Mouse (Mus musculus) neural tube, embryonic 14.5 days (tissue): ENCODE data around the gene Abi3bp. TPM values are rescaled to one million over a fixed set of nuclear protein-coding genes. Genes with fewer than 3 reads are reported as not detected.

Source experiments
- ATAC-seq: fragments of 200-750 bp; cut with Nextera tagmentation; 2 replicates; pipeline ENCODE4 v1.8.0; 2017; ENCODE audit warnings: low read depth, mild to moderate bottlenecking, moderate TSS enrichment, moderate library complexity
- H3K27ac ChIP-seq: fragments of 300-500 bp; sonication (generic); 2 replicates; pipeline ENCODE4 v1.5.1; 2014; ENCODE audit warnings: low read depth, mild to moderate bottlenecking, control low read depth, low read length, moderate library complexity, mixed read lengths
- H3K27me3 ChIP-seq: fragments of 300-500 bp; sonication (generic); 2 replicates; pipeline ENCODE4 v1.6.1; 2014; ENCODE audit warnings: low read length; ENCODE audit not compliant: control insufficient read depth, insufficient read depth
- H3K36me3 ChIP-seq: fragments of 300-500 bp; sonication (generic); 2 replicates; pipeline ENCODE4 v1.6.1; 2014; ENCODE audit warnings: low read length, mixed read lengths; ENCODE audit not compliant: control insufficient read depth, insufficient read depth
- H3K4me1 ChIP-seq: fragments of 300-500 bp; sonication (generic); 2 replicates; pipeline ENCODE4 v1.6.1; 2014; ENCODE audit warnings: low read length; ENCODE audit not compliant: control insufficient read depth, insufficient read depth
- H3K4me2 ChIP-seq: fragments of 300-500 bp; sonication (generic); 2 replicates; pipeline ENCODE4 v1.6.1; 2014; ENCODE audit warnings: mild to moderate bottlenecking, low read depth, low read length, control low read depth
- H3K4me3 ChIP-seq: fragments of 300-500 bp; sonication (generic); 2 replicates; pipeline ENCODE4 v1.5.1; 2014; ENCODE audit warnings: low read depth, low read length, control low read depth, mixed read lengths
- H3K9ac ChIP-seq: fragments of 300-500 bp; sonication (generic); replicated peaks from 2 replicates; pipeline ENCODE4 v1.6.1; 2014; ENCODE audit warnings: low read depth, mild to moderate bottlenecking, control low read depth, low read length, mixed read lengths
- H3K9me3 ChIP-seq: fragments of 300-500 bp; sonication (generic); 2 replicates; pipeline ENCODE4 v1.6.1; 2016; ENCODE audit warnings: low read length; ENCODE audit not compliant: control insufficient read depth
- WGBS: fragments of 180-500 bp; shearing (Covaris S2); extraction: QIAGEN DNeasy Blood & Tissue Kit; methylation state at CpG from one replicate; pipeline ENCODE4 v1.1.7; 2014; 5-methylcytosine and 5-hydroxymethylcytosine counted together
- polyA plus RNA-seq: library from polyadenylated mRNA; unstranded; fragments of >200 nt; fragmentation: Nextera tagmentation; extraction: Ambion mirVana; gene quantifications from 2 replicates; pipeline ENCODE4 v1.2.1, GENCODE M21; 2014

The Abi3bp gene
- polyA plus RNA-seq, 1 experiment from 2014 or later: 0.59 TPM

DNA sequence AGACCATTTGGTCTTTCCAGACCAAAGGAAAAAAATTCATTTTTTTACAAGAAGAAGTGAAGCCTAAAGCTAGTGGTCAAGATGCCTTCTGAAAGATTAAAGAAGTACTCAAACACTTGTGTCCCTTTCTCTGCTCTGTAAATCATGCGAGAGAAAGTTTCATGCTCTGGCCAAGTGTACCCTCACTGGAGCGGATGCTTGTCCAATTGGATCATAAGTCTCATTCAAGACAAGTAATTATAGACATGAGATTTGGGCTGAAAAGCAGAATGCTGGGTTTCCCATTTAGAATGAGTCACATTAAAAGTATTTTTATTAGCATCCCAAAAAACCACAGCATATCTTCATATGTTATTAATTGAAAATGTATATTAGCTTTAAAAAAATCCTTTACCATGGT lies 4.5 kb upstream of the Abi3bp start:
- ATAC-seq: no peak
- Histone ChIP-seq H3K4me2 (no peak overlapping the region), H3K4me1 (no peaks in the 10 kb centered on the region), H3K27ac (no peak overlapping the region), H3K36me3 (no peaks in the 10 kb centered on the region), H3K27me3 (no peaks in the 10 kb centered on the region), H3K9me3 (no peaks in the 10 kb centered on the region), H3K4me3 (no peak overlapping the region), H3K9ac (no peak overlapping the region)
- WGBS: 96% methylated on average over 2 of the region's 2 CpGs

DNA sequence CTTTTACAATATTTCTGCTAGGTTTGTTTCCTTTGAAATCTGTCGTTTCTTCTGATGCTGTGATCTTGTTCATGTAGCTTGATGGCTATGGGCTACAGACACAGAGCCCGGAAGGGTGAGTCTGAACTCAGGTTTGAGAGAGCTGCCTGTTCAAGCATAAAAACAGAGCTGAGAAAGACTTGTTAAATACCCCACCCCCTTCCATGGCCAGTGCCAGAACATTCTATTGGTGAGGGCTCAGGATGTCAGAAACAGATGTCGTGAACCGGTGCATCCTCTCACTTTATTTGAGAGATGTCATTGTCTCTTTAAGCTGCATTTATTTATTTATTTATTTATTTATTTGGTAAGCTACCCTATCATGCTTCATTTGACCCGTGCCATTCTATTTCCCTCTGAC lies 2.0 kb upstream of the Abi3bp start:
- no peaks in the 10 kb centered on the region for H3K9me3 ChIP-seq
- no peaks in the 10 kb centered on the region for H3K27me3 ChIP-seq
- no peak for ATAC-seq
- no peaks in the 10 kb centered on the region for H3K36me3 ChIP-seq
- H3K4me2 ChIP-seq: no peak overlapping the region
- H3K27ac ChIP-seq: no peak overlapping the region
- WGBS: 83% methylated on average over 5 of the region's 5 CpGs
- no peak overlapping the region for H3K4me3 ChIP-seq
- H3K4me1 ChIP-seq: no peaks in the 10 kb centered on the region
- H3K9ac ChIP-seq: no peak overlapping the region

- H3K4me1 ChIP-seq: no peaks in the 10 kb centered on the region
- ATAC-seq: no peak
- no peak overlapping the region for H3K9ac ChIP-seq
- whole genome bisulfite sequencing: 50% methylated on average over 12 of the region's 12 CpGs
- no peaks in the 10 kb centered on the region for H3K27me3 ChIP-seq
- no peaks in the 10 kb centered on the region for H3K9me3 ChIP-seq
- no peak overlapping the region for H3K27ac ChIP-seq
- peak overlapping the region; percentile 20; the same call in 1 of the 2 replicates for H3K4me2 ChIP-seq
- no peak overlapping the region for H3K4me3 ChIP-seq
- no peaks in the 10 kb centered on the region for H3K36me3 ChIP-seq
These were observed 1.0 kb downstream of the Abi3bp start for GRCm38 (mm10) chr16:56478575-56479191.

DNA sequence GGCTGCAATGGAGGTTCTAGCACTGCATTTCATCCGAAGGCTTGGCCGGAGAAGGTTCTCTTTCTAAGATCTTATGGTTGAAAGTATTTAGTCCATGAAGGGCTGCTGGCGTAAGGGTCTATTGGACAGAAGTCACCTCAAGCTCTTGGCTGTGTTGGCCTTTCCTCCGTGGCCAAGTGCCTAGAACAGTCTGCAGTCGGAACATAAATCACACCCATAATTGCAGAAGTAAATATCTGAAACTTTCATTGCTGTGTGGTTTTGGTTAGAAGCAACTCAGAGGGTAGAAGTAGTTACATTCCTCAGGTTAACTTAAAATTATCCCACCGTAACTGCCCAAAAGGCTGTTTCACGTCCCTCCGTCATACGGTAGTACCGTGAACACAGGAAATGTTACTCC lies 5.8 kb downstream of the Abi3bp start:
- no peak overlapping the region for H3K4me2 ChIP-seq
- no peak overlapping the region for H3K9ac ChIP-seq
- no peak for ATAC-seq

GRCm38 (mm10) chr16:56486461-56486860 lies 8.8 kb downstream of the Abi3bp start:
- no peaks in the 10 kb centered on the region for H3K36me3 ChIP-seq
- no peaks in the 10 kb centered on the region for H3K27me3 ChIP-seq
- H3K9me3 ChIP-seq: no peaks in the 10 kb centered on the region
- WGBS: 57% methylated on average over 4 of the region's 4 CpGs
- no peaks in the 10 kb centered on the region for H3K4me1 ChIP-seq
- ATAC-seq: no peak
- no peak overlapping the region for H3K4me3 ChIP-seq
- H3K27ac ChIP-seq: no peak overlapping the region
- no peak overlapping the region for H3K4me2 ChIP-seq
- H3K9ac ChIP-seq: no peak overlapping the region

More for the DNA sequence above, 5.8 kb downstream of the Abi3bp start:
- no peaks in the 10 kb centered on the region for H3K4me1 ChIP-seq
- no peaks in the 10 kb centered on the region for H3K9me3 ChIP-seq
- no peak overlapping the region for H3K27ac ChIP-seq
- H3K36me3 ChIP-seq: no peaks in the 10 kb centered on the region
- 90% methylated on average over 10 of the region's 10 CpGs for WGBS
- no peaks in the 10 kb centered on the region for H3K27me3 ChIP-seq
- H3K4me3 ChIP-seq: no peak overlapping the region

GRCm38 (mm10) chr16:56490861-56491260 lies 13.2 kb downstream of the Abi3bp start:
- ATAC-seq: no peak
- H3K4me1 ChIP-seq: no peaks in the 10 kb centered on the region
- 88% methylated on average over 3 of the region's 3 CpGs for WGBS

GRCm38 (mm10) chr16:56495266-56495665 lies 17.6 kb downstream of the Abi3bp start:
- H3K9me3 ChIP-seq: no peaks in the 10 kb centered on the region
- H3K27ac ChIP-seq: no peak overlapping the region
- H3K36me3 ChIP-seq: no peaks in the 10 kb centered on the region
- H3K9ac ChIP-seq: no peak overlapping the region
- ATAC-seq: no peak
- no peaks in the 10 kb centered on the region for H3K4me1 ChIP-seq
- no peak overlapping the region for H3K4me3 ChIP-seq
- H3K27me3 ChIP-seq: no peaks in the 10 kb centered on the region
- WGBS: 86% methylated on average over 4 of the region's 4 CpGs
- no peak overlapping the region for H3K4me2 ChIP-seq

More at GRCm38 (mm10) chr16:56490861-56491260, 13.2 kb downstream of the Abi3bp start:
- Histone ChIP-seq H3K4me3 (no peak overlapping the region), H3K9ac (no peak overlapping the region), H3K27ac (no peak overlapping the region), H3K36me3 (no peaks in the 10 kb centered on the region), H3K27me3 (no peaks in the 10 kb centered on the region), H3K9me3 (no peaks in the 10 kb centered on the region), H3K4me2 (no peak overlapping the region)

DNA sequence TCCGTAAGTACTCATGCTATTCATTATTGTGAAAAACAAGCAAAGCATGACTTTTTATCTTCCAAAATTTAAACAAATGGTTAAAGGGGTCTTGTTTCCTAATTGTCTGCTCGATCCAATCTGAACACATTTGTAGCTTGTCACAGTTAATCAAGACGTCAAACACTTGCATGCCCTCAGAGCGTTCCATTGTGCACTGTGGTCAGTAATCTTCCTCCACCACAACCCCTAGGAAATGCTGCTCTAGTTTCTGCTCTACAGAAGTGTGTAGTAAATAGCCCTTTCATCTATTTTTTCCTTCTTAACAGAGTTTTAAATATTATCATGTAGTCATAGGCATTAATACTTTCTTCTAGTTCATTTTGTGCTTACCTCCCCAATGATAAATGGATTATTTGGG lies 19.1 kb downstream of the Abi3bp start:
- no peak overlapping the region for H3K9ac ChIP-seq
- H3K4me3 ChIP-seq: no peak overlapping the region
- H3K4me1 ChIP-seq: no peaks in the 10 kb centered on the region
- no peak overlapping the region for H3K4me2 ChIP-seq
- no peak for ATAC-seq
- no peaks in the 10 kb centered on the region for H3K9me3 ChIP-seq
- H3K36me3 ChIP-seq: no peaks in the 10 kb centered on the region
- 67% methylated on average over 4 of the region's 4 CpGs for WGBS
- H3K27ac ChIP-seq: no peak overlapping the region
- H3K27me3 ChIP-seq: no peaks in the 10 kb centered on the region

DNA sequence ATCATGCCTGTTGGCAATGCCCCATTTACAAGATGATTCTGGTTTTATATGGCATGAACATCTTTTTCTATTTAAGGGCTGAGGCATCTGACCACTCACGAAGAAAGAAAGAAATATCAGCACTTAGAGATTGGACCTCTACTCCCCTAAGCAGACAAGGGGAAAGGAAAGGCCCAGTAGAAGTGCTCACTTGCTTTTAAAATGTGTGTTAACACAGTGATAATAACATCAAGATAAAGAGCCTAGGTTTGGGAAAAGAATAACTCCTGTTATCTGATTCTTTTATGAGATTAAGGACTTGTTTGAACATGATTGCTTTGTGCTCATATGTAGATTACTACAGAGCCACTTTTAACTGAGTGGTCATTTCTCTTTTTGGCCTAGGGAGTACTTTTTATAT lies 21.0 kb downstream of the Abi3bp start:
- no peak for ATAC-seq
- Histone ChIP-seq H3K27ac (no peak overlapping the region), H3K4me1 (no peaks in the 10 kb centered on the region), H3K4me3 (no peak overlapping the region), H3K9me3 (no peaks in the 10 kb centered on the region), H3K27me3 (no peaks in the 10 kb centered on the region), H3K36me3 (no peaks in the 10 kb centered on the region), H3K9ac (no peak overlapping the region), H3K4me2 (no peak overlapping the region)
- 59% methylated on average over 1 of the region's 1 CpGs for WGBS
